Mouse (Mus musculus) B cell, adult 2 months (primary cell): Measurements from ENCODE around the gene Rhbdd3.
"Not testable (repeated sequence)": the region's sequence is repeated elsewhere in the genome, so short reads cannot be mapped to it uniquely, and the experiment has no call there.

Experiments
- DNase-seq, 2 experiments: peaks; one replicate each; pipeline ENCODE4 v3.0.0; 2022

The Rhbdd3 gene

GRCm38 (mm10) chr11:5065056-5065821 lies 33.5 kb upstream of the Rhbdd3 start, which contains the start of gene Gas2l1:
Gene Gas2l1 (minus strand): TSS chr11:5065327.
- peak; percentile 67 to 68 for DNase-seq

- DNase-seq: no peak
Measured at GRCm38 (mm10) chr11:5067063-5067462, 31.7 kb upstream of the Rhbdd3 start.

- DNase-seq: no peak
Measured at GRCm38 (mm10) chr11:5068126-5068971, 30.4 kb upstream of the Rhbdd3 start.

GRCm38 (mm10) chr11:5074882-5075281 lies 23.8 kb upstream of the Rhbdd3 start:
- DNase-seq: peak; percentile 57 to 58

GRCm38 (mm10) chr11:5075760-5076159 lies 23.0 kb upstream of the Rhbdd3 start:
- no peak for DNase-seq

GRCm38 (mm10) chr11:5076843-5077242 lies 21.9 kb upstream of the Rhbdd3 start:
- not testable (repeated sequence) for DNase-seq

GRCm38 (mm10) chr11:5089147-5089546 lies 9.6 kb upstream of the Rhbdd3 start:
- DNase-seq: no peak

- peak; percentile 34 to 41 for DNase-seq
Measured at GRCm38 (mm10) chr11:5091706-5092105, 7.0 kb upstream of the Rhbdd3 start.

- no peak for DNase-seq
Measured at GRCm38 (mm10) chr11:5095877-5096276, 2.8 kb upstream of the Rhbdd3 start.

GRCm38 (mm10) chr11:5096480-5097020 lies 2.2 kb upstream of the Rhbdd3 start:
- DNase-seq: no peak

GRCm38 (mm10) chr11:5098035-5098735 lies 541 bp upstream of the Rhbdd3 start:
- DNase-seq: no peak

GRCm38 (mm10) chr11:5099576-5100183 lies 954 bp downstream of the Rhbdd3 start:
- DNase-seq: peak; percentile 73 to 74

GRCm38 (mm10) chr11:5100283-5100682 lies 1.6 kb downstream of the Rhbdd3 start:
- DNase-seq: no peak

- DNase-seq: no peak
Measured at GRCm38 (mm10) chr11:5100801-5101200, 2.1 kb downstream of the Rhbdd3 start.

GRCm38 (mm10) chr11:5101641-5102040 lies 2.9 kb downstream of the Rhbdd3 start:
- no peak for DNase-seq

- DNase-seq: no peak
Measured at GRCm38 (mm10) chr11:5102384-5102783, 3.7 kb downstream of the Rhbdd3 start.

- no peak for DNase-seq
Measured at GRCm38 (mm10) chr11:5103986-5104509, 5.3 kb downstream of the Rhbdd3 start.

- DNase-seq: no peak
Measured at GRCm38 (mm10) chr11:5109441-5109840, 10.7 kb downstream of the Rhbdd3 start.

- no peak for DNase-seq
Measured at GRCm38 (mm10) chr11:5113645-5114044, 14.9 kb downstream of the Rhbdd3 start.

- peak; percentile 94 to 95 for DNase-seq
Measured at GRCm38 (mm10) chr11:5114931-5115581, 16.3 kb downstream of the Rhbdd3 start.

- DNase-seq: no peak
Measured at GRCm38 (mm10) chr11:5125713-5126112, 27.0 kb downstream of the Rhbdd3 start.

GRCm38 (mm10) chr11:5129035-5129480 lies 30.3 kb downstream of the Rhbdd3 start:
- DNase-seq: no peak
